Mouse (Mus musculus) myocyte (in vitro differentiated cells): Measurements from ENCODE around the gene Msi2.

ENCODE experiments used
- CEBPB ChIP-seq: IDR thresholded peaks from 2 replicates; pipeline ENCODE4 v1.6.1; 2011; ENCODE audit warnings: mild to moderate bottlenecking, moderate library complexity; ENCODE audit not compliant: poor library complexity, insufficient read depth, severe bottlenecking
- E2F4 ChIP-seq: IDR thresholded peaks from one replicate; pipeline ENCODE4 v1.6.1; 2011; ENCODE audit warnings: mild to moderate bottlenecking, control low read depth, moderate library complexity; ENCODE audit not compliant: insufficient read depth
- MAX ChIP-seq: IDR thresholded peaks from one replicate; pipeline ENCODE4 v1.6.1; 2011; ENCODE audit warnings: low read depth, mild to moderate bottlenecking, control low read depth
- MYOD1 ChIP-seq, 3 experiments: IDR thresholded peaks; one replicate each; pipeline ENCODE4 v1.6.1; 2011; ENCODE audit warnings: control low read depth in 2 of 3, low read depth in 2 of 3, mild to moderate bottlenecking in 2 of 3, moderate library complexity in 1 of 3; ENCODE audit not compliant: insufficient read length in 2 of 3, control insufficient read depth in 1 of 3
- MYOG ChIP-seq, 3 experiments: IDR thresholded peaks; one replicate each; pipeline ENCODE4 v1.6.1; 2011; ENCODE audit warnings: control low read depth in 2 of 3, low read depth in 2 of 3, mild to moderate bottlenecking in 2 of 3; ENCODE audit not compliant: insufficient read length in 2 of 3, control insufficient read depth in 1 of 3, insufficient read depth in 1 of 3
- POLR2A ChIP-seq: IDR thresholded peaks from one replicate; pipeline ENCODE4 v1.6.1; 2011; ENCODE audit warnings: low read depth, mild to moderate bottlenecking, control low read depth, moderate library complexity; ENCODE audit not compliant: insufficient read length
- POLR2AphosphoS2 ChIP-seq: IDR thresholded peaks from one replicate; pipeline ENCODE4 v1.6.1; 2011; ENCODE audit warnings: low read depth, control low read depth; ENCODE audit not compliant: insufficient read length
- SRF ChIP-seq: IDR thresholded peaks from one replicate; pipeline ENCODE4 v1.6.1; 2011; ENCODE audit warnings: low read depth; ENCODE audit not compliant: control insufficient read depth, insufficient read length
- TCF12 ChIP-seq: IDR thresholded peaks from one replicate; pipeline ENCODE4 v1.6.1; 2011; ENCODE audit warnings: mild to moderate bottlenecking, control low read depth; ENCODE audit not compliant: poor library complexity, insufficient read depth, severe bottlenecking
- USF1 ChIP-seq: IDR thresholded peaks from one replicate; pipeline ENCODE4 v1.6.1; 2011; ENCODE audit warnings: low read depth, mild to moderate bottlenecking, control low read depth, moderate library complexity

DNA sequence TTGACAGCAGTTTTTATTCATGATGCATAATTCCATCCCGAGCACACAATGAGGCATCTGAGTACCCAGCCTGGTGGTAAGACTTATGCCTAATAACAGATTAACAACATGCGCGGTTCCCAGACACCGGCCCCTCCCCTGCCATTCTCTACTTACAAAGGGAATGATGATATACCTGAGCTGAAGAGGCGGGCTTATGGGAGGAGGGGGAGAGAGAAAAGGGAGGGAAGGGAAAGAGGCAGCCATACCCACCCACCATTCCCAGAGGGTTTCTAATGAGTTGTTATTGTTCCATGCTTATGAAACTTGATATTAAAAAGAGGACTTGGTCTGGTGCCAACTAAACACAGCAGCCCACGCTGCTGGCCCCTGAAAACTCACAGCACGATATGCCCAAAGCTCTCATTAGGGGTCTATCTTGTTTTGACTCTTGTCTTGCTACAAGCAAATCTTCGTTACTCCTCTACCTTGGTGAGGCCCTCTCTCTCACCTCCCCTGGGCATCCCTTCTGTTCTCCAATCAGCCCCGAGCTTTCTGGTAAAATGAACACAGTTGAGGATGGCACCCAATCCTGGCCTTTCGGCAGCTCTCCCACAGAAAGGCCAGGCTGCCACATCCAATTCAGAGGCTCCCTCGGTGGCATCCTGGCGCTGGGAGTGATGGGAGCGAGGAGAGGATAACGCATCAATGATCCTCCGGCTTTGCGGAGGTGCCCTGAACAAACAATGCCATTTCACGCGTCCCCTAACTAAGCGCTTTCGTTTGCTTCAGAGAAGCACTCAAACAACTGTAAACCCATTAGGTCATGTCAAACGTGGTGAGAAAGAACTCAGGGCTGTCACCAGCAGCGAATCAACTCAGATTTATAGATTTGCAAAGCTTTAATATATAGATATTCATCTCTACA is 286.7 kb downstream of the Msi2 start:
- TF ChIP-seq POLR2A (no peak), E2F4 (no peak), MYOD1 (IDR thresholded peaks at IDR 0.05; ENCODE audit: control insufficient read depth in 1 of 3, insufficient read length in 2 of 3, low read depth in 2 of 3) (no peak), CEBPB (no peak), TCF12 (no peak), MAX (no peak), MYOG (IDR thresholded peaks at IDR 0.05; ENCODE audit: control insufficient read depth in 1 of 3, insufficient read depth in 1 of 3, insufficient read length in 2 of 3, low read depth in 2 of 3) (no peak), USF1 (no peak), POLR2AphosphoS2 (no peak), SRF (no peak)
